Mouse (Mus musculus): ENCODE measurements at regions not wholly inside any gene's neighbourhood (a gene's known extent, or its start where the extent isn't known, plus 50 kb on each side); places are given as distances from the start of the nearest gene placed in this dataset.

- H3K9me3 ChIP-seq: no peaks in the 10 kb centered on the region
- no peak for ATAC-seq (ENCODE audit: low FRiP score)
- H3K9ac ChIP-seq: no peak overlapping the region
- no peaks in the 10 kb centered on the region for H3K4me1 ChIP-seq
- H3K4me3 ChIP-seq (replicated peaks): no peak overlapping the region
- no peaks in the 10 kb centered on the region for H3K36me3 ChIP-seq (replicated peaks)
- no peak overlapping the region for H3K4me2 ChIP-seq
- H3K27ac ChIP-seq: no peak overlapping the region
- 86% methylated on average over 9 of the region's 9 CpGs for WGBS
- no peaks in the 10 kb centered on the region for H3K27me3 ChIP-seq
Measured at GRCm38 (mm10) chr11:19599433-19599832, 324.7 kb upstream of the Spred2 start.

GRCm38 (mm10) chr11:19601216-19601938 is 322.8 kb upstream of the Spred2 start:
- 90% methylated on average over 15 of the region's 15 CpGs for WGBS
- no peak for ATAC-seq (ENCODE audit: low FRiP score)
- Histone ChIP-seq H3K36me3 (replicated peaks) (no peaks in the 10 kb centered on the region), H3K9me3 (no peaks in the 10 kb centered on the region), H3K27ac (no peak overlapping the region), H3K9ac (no peak overlapping the region), H3K4me1 (no peaks in the 10 kb centered on the region), H3K4me2 (no peak overlapping the region), H3K4me3 (replicated peaks) (no peak overlapping the region), H3K27me3 (no peaks in the 10 kb centered on the region)

- Histone ChIP-seq H3K27me3 (no peaks in the 10 kb centered on the region), H3K4me3 (replicated peaks) (no peak overlapping the region), H3K9ac (no peak overlapping the region), H3K27ac (no peak overlapping the region), H3K4me1 (no peaks in the 10 kb centered on the region), H3K9me3 (no peaks in the 10 kb centered on the region), H3K4me2 (no peak overlapping the region), H3K36me3 (replicated peaks) (no peaks in the 10 kb centered on the region)
- ATAC-seq (ENCODE audit: low FRiP score): no peak
- WGBS: 98% methylated on average over 5 of the region's 5 CpGs
Measured at GRCm38 (mm10) chr11:19602496-19602895, 321.7 kb upstream of the Spred2 start.

GRCm38 (mm10) chr11:19605602-19606001 is 318.6 kb upstream of the Spred2 start:
- H3K4me1 ChIP-seq: no peaks in the 10 kb centered on the region
- no peak overlapping the region for H3K9ac ChIP-seq
- WGBS: 68% methylated on average over 4 of the region's 4 CpGs
- H3K27me3 ChIP-seq: no peaks in the 10 kb centered on the region
- H3K4me2 ChIP-seq: no peak overlapping the region
- no peaks in the 10 kb centered on the region for H3K36me3 ChIP-seq (replicated peaks)
- H3K4me3 ChIP-seq (replicated peaks): no peak overlapping the region
- no peak for ATAC-seq (ENCODE audit: low FRiP score)
- H3K9me3 ChIP-seq: no peaks in the 10 kb centered on the region
- no peak overlapping the region for H3K27ac ChIP-seq

GRCm38 (mm10) chr11:19606943-19607342 is 317.2 kb upstream of the Spred2 start:
- no peaks in the 10 kb centered on the region for H3K4me1 ChIP-seq
- no peaks in the 10 kb centered on the region for H3K27me3 ChIP-seq
- no peak overlapping the region for H3K4me2 ChIP-seq
- WGBS: 93% methylated on average over 8 of the region's 8 CpGs
- no peaks in the 10 kb centered on the region for H3K36me3 ChIP-seq (replicated peaks)
- H3K27ac ChIP-seq: no peak overlapping the region
- no peak for ATAC-seq (ENCODE audit: low FRiP score)
- H3K4me3 ChIP-seq (replicated peaks): no peak overlapping the region
- no peaks in the 10 kb centered on the region for H3K9me3 ChIP-seq
- no peak overlapping the region for H3K9ac ChIP-seq

- no peaks in the 10 kb centered on the region for H3K36me3 ChIP-seq (replicated peaks)
- no peak overlapping the region for H3K9ac ChIP-seq
- ATAC-seq (ENCODE audit: low FRiP score): no peak
- no peak overlapping the region for H3K4me2 ChIP-seq
- no peaks in the 10 kb centered on the region for H3K27me3 ChIP-seq
- H3K4me1 ChIP-seq: no peaks in the 10 kb centered on the region
- no peak overlapping the region for H3K27ac ChIP-seq
- H3K4me3 ChIP-seq (replicated peaks): no peak overlapping the region
- no peaks in the 10 kb centered on the region for H3K9me3 ChIP-seq
Measured at GRCm38 (mm10) chr11:19607941-19608340, 316.2 kb upstream of the Spred2 start.

- ATAC-seq (ENCODE audit: low FRiP score): no peak
- Histone ChIP-seq H3K4me2 (no peak overlapping the region), H3K27ac (no peak overlapping the region), H3K4me1 (no peaks in the 10 kb centered on the region), H3K4me3 (replicated peaks) (no peak overlapping the region), H3K36me3 (replicated peaks) (no peaks in the 10 kb centered on the region), H3K9ac (no peak overlapping the region), H3K9me3 (no peaks in the 10 kb centered on the region), H3K27me3 (no peaks in the 10 kb centered on the region)
- WGBS: 94% methylated on average over 4 of the region's 4 CpGs
Measured at GRCm38 (mm10) chr11:19608523-19608922, 315.7 kb upstream of the Spred2 start.

- Histone ChIP-seq H3K9ac (no peak overlapping the region), H3K4me1 (no peaks in the 10 kb centered on the region), H3K4me3 (replicated peaks) (no peak overlapping the region), H3K27me3 (no peaks in the 10 kb centered on the region), H3K27ac (no peak overlapping the region), H3K4me2 (no peak overlapping the region), H3K36me3 (replicated peaks) (no peaks in the 10 kb centered on the region), H3K9me3 (no peaks in the 10 kb centered on the region)
- no peak for ATAC-seq (ENCODE audit: low FRiP score)
- 83% methylated on average over 6 of the region's 6 CpGs for WGBS
Measured at GRCm38 (mm10) chr11:19610559-19610958, 313.6 kb upstream of the Spred2 start.

GRCm38 (mm10) chr11:19611217-19611616 is 313.0 kb upstream of the Spred2 start:
- 86% methylated on average over 4 of the region's 4 CpGs for WGBS
- H3K9me3 ChIP-seq: no peaks in the 10 kb centered on the region
- no peak overlapping the region for H3K27ac ChIP-seq
- no peak overlapping the region for H3K9ac ChIP-seq
- H3K4me2 ChIP-seq: no peak overlapping the region
- ATAC-seq (ENCODE audit: low FRiP score): no peak
- H3K4me1 ChIP-seq: no peaks in the 10 kb centered on the region
- no peaks in the 10 kb centered on the region for H3K27me3 ChIP-seq
- no peaks in the 10 kb centered on the region for H3K36me3 ChIP-seq (replicated peaks)
- no peak overlapping the region for H3K4me3 ChIP-seq (replicated peaks)

- Histone ChIP-seq H3K27me3 (no peaks in the 10 kb centered on the region; the same call in 1 of the 2 replicates), H3K4me3 (replicated peaks) (no peak overlapping the region), H3K27ac (no peak overlapping the region), H3K4me2 (no peak overlapping the region), H3K36me3 (replicated peaks) (no peaks in the 10 kb centered on the region), H3K9ac (no peak overlapping the region), H3K4me1 (no peaks in the 10 kb centered on the region), H3K9me3 (no peaks in the 10 kb centered on the region)
- WGBS: 75% methylated on average over 4 of the region's 4 CpGs
- ATAC-seq (ENCODE audit: low FRiP score): no peak
Measured at GRCm38 (mm10) chr11:19616520-19616919, 307.7 kb upstream of the Spred2 start.

GRCm38 (mm10) chr11:19619494-19619893 is 304.7 kb upstream of the Spred2 start:
- Histone ChIP-seq H3K9me3 (peaks cover 5% of the 10 kb centered on the region; the same call in 1 of the 2 replicates), H3K36me3 (replicated peaks) (no peaks in the 10 kb centered on the region), H3K27ac (no peak overlapping the region), H3K4me3 (replicated peaks) (no peak overlapping the region), H3K27me3 (no peaks in the 10 kb centered on the region; the same call in 1 of the 2 replicates), H3K9ac (no peak overlapping the region), H3K4me2 (no peak overlapping the region), H3K4me1 (no peaks in the 10 kb centered on the region)
- WGBS: 76% methylated on average over 13 of the region's 13 CpGs
- no peak for ATAC-seq (ENCODE audit: low FRiP score)

- 82% methylated on average over 6 of the region's 6 CpGs for WGBS
- Histone ChIP-seq H3K27ac (no peak overlapping the region), H3K9ac (no peak overlapping the region), H3K4me3 (replicated peaks) (no peak overlapping the region), H3K9me3 (0 out of 2 replicates have a peak, but pooled peaks cover 4% of the 10 kb centered on the region), H3K27me3 (no peaks in the 10 kb centered on the region), H3K36me3 (replicated peaks) (no peaks in the 10 kb centered on the region), H3K4me2 (no peak overlapping the region), H3K4me1 (no peaks in the 10 kb centered on the region)
- ATAC-seq (ENCODE audit: low FRiP score): no peak
Measured at GRCm38 (mm10) chr11:19631055-19631695, 293.0 kb upstream of the Spred2 start.

- WGBS: 86% methylated on average over 5 of the region's 5 CpGs
- Histone ChIP-seq H3K36me3 (replicated peaks) (no peaks in the 10 kb centered on the region), H3K4me3 (replicated peaks) (no peak overlapping the region), H3K9ac (no peak overlapping the region), H3K27ac (no peak overlapping the region), H3K27me3 (no peaks in the 10 kb centered on the region), H3K4me1 (no peaks in the 10 kb centered on the region), H3K4me2 (no peak overlapping the region), H3K9me3 (no peaks in the 10 kb centered on the region)
- ATAC-seq (ENCODE audit: low FRiP score): no peak
Measured at GRCm38 (mm10) chr11:19632477-19632876, 291.7 kb upstream of the Spred2 start.

Data from forebrain, embryonic 12.5 days (tissue).